Mouse (Mus musculus) cerebellum, postnatal 14 days (tissue): ENCODE results near the gene Chit1.

Source experiments
- DNase-seq, 2 experiments: peaks; one replicate each; pipeline ENCODE4 v3.0.0; 2021; ENCODE audit warnings: mixed read lengths in 2 of 2

Chit1 gene

GRCm38 (mm10) chr1:134099516-134100235 is 11.4 kb upstream of the Chit1 start:
- no peak for DNase-seq

- no peak for DNase-seq
Measured at GRCm38 (mm10) chr1:134100401-134100800, 10.6 kb upstream of the Chit1 start.

GRCm38 (mm10) chr1:134100928-134101327 is 10.1 kb upstream of the Chit1 start:
- DNase-seq = no peak

- no peak for DNase-seq
Measured at GRCm38 (mm10) chr1:134101593-134101992, 9.4 kb upstream of the Chit1 start.

- peak; percentile 57 to 63 for DNase-seq
Measured at GRCm38 (mm10) chr1:134103861-134104260, 7.2 kb upstream of the Chit1 start.

GRCm38 (mm10) chr1:134105043-134105763 is 5.8 kb upstream of the Chit1 start:
- no peak for DNase-seq

GRCm38 (mm10) chr1:134105764-134106430 is 5.1 kb upstream of the Chit1 start:
- DNase-seq = no peak

GRCm38 (mm10) chr1:134106719-134107118 is 4.3 kb upstream of the Chit1 start:
- DNase-seq = peak; percentile 81 to 84

GRCm38 (mm10) chr1:134107777-134108176 is 3.3 kb upstream of the Chit1 start:
- DNase-seq = no peak

GRCm38 (mm10) chr1:134110015-134110414 is 1.0 kb upstream of the Chit1 start:
- DNase-seq = no peak

GRCm38 (mm10) chr1:134110449-134110848 is 593 bp upstream of the Chit1 start:
- DNase-seq = no peak

- no peak for DNase-seq
Measured at GRCm38 (mm10) chr1:134113560-134113959, 2.5 kb downstream of the Chit1 start.

GRCm38 (mm10) chr1:134114018-134114417 is 3.0 kb downstream of the Chit1 start:
- DNase-seq = no peak

- DNase-seq = no peak
Measured at GRCm38 (mm10) chr1:134114730-134115129, 3.7 kb downstream of the Chit1 start.

GRCm38 (mm10) chr1:134115424-134115823 is 4.4 kb downstream of the Chit1 start:
- DNase-seq = no peak

- DNase-seq = no peak
Measured at GRCm38 (mm10) chr1:134117110-134117509, 6.1 kb downstream of the Chit1 start.

GRCm38 (mm10) chr1:134120179-134120578 is 9.1 kb downstream of the Chit1 start:
- DNase-seq = peak; percentile 95 to 98

GRCm38 (mm10) chr1:134122195-134122594 is 11.2 kb downstream of the Chit1 start:
- DNase-seq = peak; percentile 42 to 76

GRCm38 (mm10) chr1:134133316-134133715 is 22.3 kb downstream of the Chit1 start:
- DNase-seq = no peak

GRCm38 (mm10) chr1:134136351-134136750 is 25.3 kb downstream of the Chit1 start:
- DNase-seq = no peak

- no peak for DNase-seq
Measured at GRCm38 (mm10) chr1:134138424-134138823, 27.4 kb downstream of the Chit1 start.

- no peak for DNase-seq
Measured at GRCm38 (mm10) chr1:134142363-134142794, 31.3 kb downstream of the Chit1 start.

GRCm38 (mm10) chr1:134146066-134146465 is 35.0 kb downstream of the Chit1 start:
- DNase-seq = no peak

GRCm38 (mm10) chr1:134150076-134150475 is 39.0 kb downstream of the Chit1 start:
- no peak for DNase-seq
